Mouse (Mus musculus): ENCODE data around the gene Fam122b. TPM values are rescaled to one million over a fixed set of nuclear protein-coding genes. Genes with fewer than 3 reads are reported as not detected.

Gene Fam122b
- polyA plus RNA-seq (2017; shearing (Covaris generic)): 9.2 TPM

DNA sequence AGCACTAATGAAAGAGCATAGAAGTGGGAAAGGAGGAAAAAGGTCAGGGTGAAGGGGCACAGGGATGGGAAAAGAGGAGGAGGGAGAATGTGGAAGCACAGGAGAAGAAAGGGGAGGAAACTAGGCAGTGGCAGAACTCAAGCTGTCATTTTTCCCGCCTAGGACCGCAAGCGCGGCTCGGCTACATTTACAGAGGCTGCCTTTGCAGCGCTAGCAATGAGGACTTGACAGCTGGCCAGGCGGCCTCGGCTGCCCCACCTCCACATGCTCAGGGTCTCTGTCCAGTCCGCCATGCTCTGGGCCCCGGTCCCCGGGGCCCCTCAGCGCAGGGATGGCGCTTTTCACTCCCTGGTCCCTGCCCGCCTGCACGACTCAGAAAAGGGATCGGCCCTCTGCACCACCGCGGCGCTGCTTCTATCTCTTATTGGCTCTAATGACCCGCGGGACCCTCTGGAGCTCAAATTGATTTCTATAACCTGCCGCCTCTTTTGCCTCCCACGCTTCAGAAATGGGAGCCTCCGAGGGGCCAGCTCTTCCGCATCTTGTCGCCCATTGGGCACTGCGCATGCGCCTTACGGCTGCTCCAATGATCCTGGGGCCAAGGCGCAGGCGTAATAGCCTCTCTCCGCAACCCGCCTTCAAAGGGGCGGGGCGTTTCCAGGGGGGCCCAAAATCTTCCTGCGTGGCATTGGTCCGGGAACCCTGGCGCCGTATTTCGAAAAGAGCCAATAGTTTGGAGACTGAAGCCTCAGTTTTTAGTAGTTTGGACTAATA lies at the start of gene Fam122b:
Fam122b (minus strand) TSS at position 517 of the 774 bp plus-strand sequence.

DNA sequence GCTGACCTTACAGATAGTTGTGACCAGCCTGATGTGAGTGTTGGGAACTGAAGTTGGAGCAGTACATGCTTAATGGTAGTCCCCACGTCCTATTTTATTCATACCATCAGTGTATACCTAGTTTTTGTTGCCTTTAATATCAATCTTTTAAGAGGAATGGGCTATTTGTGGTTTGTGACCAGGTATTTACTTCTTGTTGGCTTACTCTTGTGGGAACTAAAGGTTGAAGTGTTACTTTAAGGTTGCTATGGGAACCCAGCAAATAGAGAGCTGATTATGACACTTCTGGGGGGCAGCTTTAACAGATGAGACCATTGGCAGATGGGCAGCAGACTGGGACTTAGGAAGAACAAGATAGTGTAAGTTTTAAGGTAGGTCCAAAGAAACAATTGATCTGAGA lies 3.5 kb upstream of the Fam122b start, which contains the start of gene Fam122c:
Fam122c (plus strand) TSS at position 301 of the 400 bp plus-strand sequence.

DNA sequence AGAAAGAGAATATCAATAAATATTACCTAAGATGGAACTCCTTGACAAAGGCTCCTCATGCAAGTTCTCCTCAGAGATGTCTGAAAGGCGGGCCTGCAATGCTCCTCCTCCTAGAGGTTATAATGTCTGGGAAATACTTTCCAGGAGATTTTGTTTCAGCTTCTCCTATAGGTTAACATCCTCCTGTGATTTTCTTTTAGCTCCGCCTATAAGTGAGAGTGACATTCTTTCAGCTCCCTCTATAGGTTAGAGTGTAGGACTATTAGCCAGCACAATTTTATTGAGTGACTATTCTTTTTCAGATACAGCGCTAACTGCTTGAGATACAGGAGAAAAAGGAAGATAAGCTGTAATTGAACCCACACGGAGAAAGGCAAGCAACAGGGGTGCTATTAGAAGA lies 29.6 kb downstream of the Fam122b start, which contains the start of gene Plac1:
Plac1 (minus strand) TSS at position 101 of the 400 bp plus-strand sequence.

Other genes starting within 250 kb of the Fam122b start
- gene Plac1, start 29.7 kb downstream of the Fam122b start, polyA plus RNA-seq (2017; shearing (Covaris generic)): not detected
- not detected for gene Fam122c, start 3.6 kb upstream of the Fam122b start, polyA plus RNA-seq (2017; shearing (Covaris generic))
- 19.9 TPM for gene Mospd1, start 100.7 kb upstream of the Fam122b start, polyA plus RNA-seq (2017; shearing (Covaris generic))
- not detected for gene Etd, start 165.1 kb upstream of the Fam122b start, polyA plus RNA-seq (2017; shearing (Covaris generic))

Measured in CD4-positive, CD25-positive, alpha-beta regulatory T cell (primary cell).